Mouse (Mus musculus): ENCODE measurements around the gene Tanc1.

Tanc1 gene

GRCm38 (mm10) chr2:59756137-59756753, 144.4 kb downstream of the Tanc1 start:
- in situ Hi-C loops (cut with MboI), result no loop called here

- in situ Hi-C loops (cut with MboI), result no loop called here
Measured at GRCm38 (mm10) chr2:59757015-59757414, 145.2 kb downstream of the Tanc1 start.

GRCm38 (mm10) chr2:59758139-59758918, 146.5 kb downstream of the Tanc1 start:
- in situ Hi-C loops (cut with MboI), result no loop called here

GRCm38 (mm10) chr2:59760731-59761130, 148.9 kb downstream of the Tanc1 start:
- in situ Hi-C loops (cut with MboI), result no loop called here

- in situ Hi-C loops (cut with MboI), result no loop called here
Measured at GRCm38 (mm10) chr2:59761183-59761582, 149.3 kb downstream of the Tanc1 start.

- in situ Hi-C loops (cut with MboI), result no loop called here
Measured at GRCm38 (mm10) chr2:59762277-59762676, 150.4 kb downstream of the Tanc1 start.

GRCm38 (mm10) chr2:59765671-59766070, 153.8 kb downstream of the Tanc1 start:
- in situ Hi-C loops (cut with MboI), result no loop called here

GRCm38 (mm10) chr2:59767893-59768292, 156.1 kb downstream of the Tanc1 start:
- in situ Hi-C loops (cut with MboI), result no loop called here

GRCm38 (mm10) chr2:59768661-59769384, 157.0 kb downstream of the Tanc1 start:
- in situ Hi-C loops (cut with MboI), result no loop called here

- in situ Hi-C loops (cut with MboI), result no loop called here
Measured at GRCm38 (mm10) chr2:59769385-59769735, 157.5 kb downstream of the Tanc1 start.

GRCm38 (mm10) chr2:59771708-59772107, 159.9 kb downstream of the Tanc1 start:
- in situ Hi-C loops (cut with MboI), result no loop called here

- in situ Hi-C loops (cut with MboI), result no loop called here
Measured at GRCm38 (mm10) chr2:59772261-59772683, 160.4 kb downstream of the Tanc1 start.

- in situ Hi-C loops (cut with MboI), result no loop called here
Measured at GRCm38 (mm10) chr2:59774374-59774773, 162.5 kb downstream of the Tanc1 start.

GRCm38 (mm10) chr2:59775148-59775547, 163.3 kb downstream of the Tanc1 start:
- in situ Hi-C loops (cut with MboI), result no loop called here

GRCm38 (mm10) chr2:59775820-59776219, 164.0 kb downstream of the Tanc1 start:
- in situ Hi-C loops (cut with MboI), result no loop called here

GRCm38 (mm10) chr2:59779355-59779754, 167.5 kb downstream of the Tanc1 start:
- in situ Hi-C loops (cut with MboI), result no loop called here

GRCm38 (mm10) chr2:59780240-59780639, 168.4 kb downstream of the Tanc1 start:
- in situ Hi-C loops (cut with MboI), result no loop called here

GRCm38 (mm10) chr2:59783055-59783831, 171.4 kb downstream of the Tanc1 start:
- in situ Hi-C loops (cut with MboI), result no loop called here

- in situ Hi-C loops (cut with MboI), result no loop called here
Measured at GRCm38 (mm10) chr2:59783832-59784627, 172.2 kb downstream of the Tanc1 start.

- in situ Hi-C loops (cut with MboI), result no loop called here
Measured at GRCm38 (mm10) chr2:59784628-59784883, 172.7 kb downstream of the Tanc1 start.

GRCm38 (mm10) chr2:59785597-59785996, 173.8 kb downstream of the Tanc1 start:
- in situ Hi-C loops (cut with MboI), result no loop called here

All from mature B cell (primary cell).